Mouse (Mus musculus): Measurements from ENCODE around the gene Sfxn3. TPM values are rescaled to one million over a fixed set of nuclear protein-coding genes. Genes with fewer than 3 reads are reported as not detected.

Gene Sfxn3
- 20.2 and 24.4 TPM in 2 replicates for polyA plus RNA-seq (2015; fragmentation: Nextera tagmentation; extraction: Ambion mirVana)

GRCm38 (mm10) chr19:45047417-45047934 is at the start of gene Sfxn3:
TSS of gene Sfxn3 (plus strand) at chr19:45047503.
- Histone ChIP-seq H3K9me3 (replicated peaks) (no peaks in the 10 kb centered on the region), H3K27me3 (peaks cover 22% of the 10 kb centered on the region), H3K4me2 (peak within 1 kb of the TSS; percentile 92), H3K4me3 (replicated peaks) (peak within 1 kb of the TSS; percentile 57), H3K9ac (peak within 1 kb of the TSS; percentile 58), H3K36me3 (peaks cover 17% of the 10 kb centered on the region), H3K27ac (peak within 1 kb of the TSS; percentile 92), H3K4me1 (peaks cover 50% of the 10 kb centered on the region)
- peak; percentile 81 for ATAC-seq (replicated peaks; ENCODE audit: low FRiP score)
- WGBS, result under 1% methylated on average over 26 of the region's 26 CpGs

DNA sequence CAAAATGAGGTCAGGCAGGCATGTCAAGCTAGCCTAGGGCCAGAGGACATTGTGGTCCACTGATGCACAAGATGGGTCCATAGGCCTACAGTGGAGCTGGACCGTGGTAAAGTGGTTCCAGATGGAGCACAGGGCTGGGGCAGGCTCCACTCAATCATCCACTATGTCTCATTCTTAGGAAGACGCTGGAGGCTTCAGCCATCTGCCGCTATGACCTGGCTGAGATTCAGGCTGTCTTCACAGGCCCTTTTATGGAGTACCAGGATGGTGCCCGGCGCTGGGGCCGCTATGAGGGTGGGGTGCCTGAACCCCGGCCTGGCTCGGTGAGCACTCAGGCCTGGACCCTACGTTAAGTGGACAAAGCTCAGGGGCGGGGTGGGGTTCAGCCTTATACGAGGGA is 49.5 kb upstream of the Sfxn3 start:
- H3K4me2 ChIP-seq, result no peak overlapping the region
- H3K4me1 ChIP-seq, result peaks cover 3% of the 10 kb centered on the region; the same call in 1 of the 2 replicates
- H3K27me3 ChIP-seq, result no peaks in the 10 kb centered on the region
- H3K9ac ChIP-seq, result no peak overlapping the region
- no peaks in the 10 kb centered on the region for H3K9me3 ChIP-seq (replicated peaks)
- H3K36me3 ChIP-seq, result peaks cover 45% of the 10 kb centered on the region
- WGBS, result 84% methylated on average over 11 of the region's 11 CpGs
- ATAC-seq (replicated peaks; ENCODE audit: low FRiP score), result no peak
- H3K4me3 ChIP-seq (replicated peaks), result no peak overlapping the region
- H3K27ac ChIP-seq, result no peak overlapping the region

GRCm38 (mm10) chr19:44999647-45000046 is 47.7 kb upstream of the Sfxn3 start:
- 86% methylated on average over 8 of the region's 8 CpGs for WGBS
- Histone ChIP-seq H3K4me3 (replicated peaks) (no peak overlapping the region), H3K36me3 (peaks cover 63% of the 10 kb centered on the region), H3K9ac (no peak overlapping the region), H3K4me2 (no peak overlapping the region), H3K4me1 (peaks cover 13% of the 10 kb centered on the region; the same call in 1 of the 2 replicates), H3K27me3 (no peaks in the 10 kb centered on the region), H3K27ac (no peak overlapping the region), H3K9me3 (replicated peaks) (no peaks in the 10 kb centered on the region)
- ATAC-seq (replicated peaks; ENCODE audit: low FRiP score), result no peak

DNA sequence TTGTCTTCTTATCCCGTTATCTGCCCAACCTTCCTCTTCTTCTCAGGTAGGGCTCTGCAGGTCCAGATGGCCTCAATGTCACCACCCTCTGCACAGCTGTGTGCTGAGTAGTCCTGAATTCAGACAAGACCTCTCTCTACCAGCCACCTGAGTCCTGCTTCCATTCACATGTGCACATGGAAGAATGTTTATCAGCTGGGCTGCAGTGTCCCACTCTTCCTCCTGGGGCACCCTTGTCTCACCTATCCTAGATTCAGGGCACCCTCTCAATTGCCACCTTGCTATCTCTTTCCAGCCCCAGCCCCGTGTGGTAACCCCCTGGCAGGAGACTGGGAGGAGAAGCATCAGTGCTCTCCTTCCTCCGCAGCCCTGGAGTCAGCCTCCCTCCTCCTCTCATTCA is 45.0 kb upstream of the Sfxn3 start:
- H3K27ac ChIP-seq, result no peak overlapping the region
- H3K4me1 ChIP-seq, result peaks cover 28% of the 10 kb centered on the region
- H3K4me3 ChIP-seq (replicated peaks), result no peak overlapping the region
- peaks cover 66% of the 10 kb centered on the region for H3K36me3 ChIP-seq
- no peak overlapping the region for H3K4me2 ChIP-seq
- H3K9ac ChIP-seq, result no peak overlapping the region
- no peaks in the 10 kb centered on the region for H3K9me3 ChIP-seq (replicated peaks)
- ATAC-seq (replicated peaks; ENCODE audit: low FRiP score), result no peak
- H3K27me3 ChIP-seq, result no peaks in the 10 kb centered on the region
- WGBS, result 60% methylated on average over 3 of the region's 3 CpGs

- ATAC-seq (replicated peaks; ENCODE audit: low FRiP score), result no peak
Observed at GRCm38 (mm10) chr19:45003740-45004516, 43.4 kb upstream of the Sfxn3 start.

GRCm38 (mm10) chr19:45005444-45005843 is 41.9 kb upstream of the Sfxn3 start, which contains the start of gene Twnk:
TSS of gene Twnk (plus strand) at chr19:45005663.
- peak within 1 kb of the TSS; percentile 89 for H3K4me2 ChIP-seq
- peak within 1 kb of the TSS; percentile 89 for H3K4me3 ChIP-seq (replicated peaks)
- peaks cover 69% of the 10 kb centered on the region for H3K36me3 ChIP-seq
- H3K27me3 ChIP-seq, result no peaks in the 10 kb centered on the region
- H3K27ac ChIP-seq, result peak within 1 kb of the TSS; percentile 83
- WGBS, result 10% methylated on average over 16 of the region's 16 CpGs
- peak within 1 kb of the TSS; percentile 71 for H3K9ac ChIP-seq
- peak; percentile 18; the same call in 1 of the 2 replicates for ATAC-seq (replicated peaks; ENCODE audit: low FRiP score)
- no peaks in the 10 kb centered on the region for H3K9me3 ChIP-seq (replicated peaks)
- H3K4me1 ChIP-seq, result peaks cover 45% of the 10 kb centered on the region

More at GRCm38 (mm10) chr19:45003740-45004516, 43.4 kb upstream of the Sfxn3 start:
- Histone ChIP-seq H3K4me2 (no peak overlapping the region), H3K9me3 (replicated peaks) (no peaks in the 10 kb centered on the region), H3K4me3 (replicated peaks) (no peak overlapping the region), H3K9ac (no peak overlapping the region), H3K27me3 (no peaks in the 10 kb centered on the region), H3K36me3 (peaks cover 66% of the 10 kb centered on the region), H3K27ac (no peak overlapping the region), H3K4me1 (peaks cover 42% of the 10 kb centered on the region)
- WGBS, result 80% methylated on average over 7 of the region's 7 CpGs

- peak; percentile 92 for ATAC-seq (replicated peaks; ENCODE audit: low FRiP score)
- peak within 1 kb of the TSS; percentile 83 for H3K27ac ChIP-seq
- H3K36me3 ChIP-seq, result peaks cover 69% of the 10 kb centered on the region
- no peaks in the 10 kb centered on the region for H3K9me3 ChIP-seq (replicated peaks)
- H3K4me3 ChIP-seq (replicated peaks), result peak within 1 kb of the TSS; percentile 89
- H3K27me3 ChIP-seq, result no peaks in the 10 kb centered on the region
- peak within 1 kb of the TSS; percentile 89 for H3K4me2 ChIP-seq
- peak within 1 kb of the TSS; percentile 71 for H3K9ac ChIP-seq
- H3K4me1 ChIP-seq, result peaks cover 45% of the 10 kb centered on the region
- WGBS, result under 1% methylated on average over 82 of the region's 82 CpGs
Observed at GRCm38 (mm10) chr19:45005957-45006712, 41.2 kb upstream of the Sfxn3 start, which contains the start of gene Mrpl43. TSS of gene Mrpl43 (minus strand) at chr19:45006442.

GRCm38 (mm10) chr19:45007021-45007420 is 40.3 kb upstream of the Sfxn3 start:
- H3K27me3 ChIP-seq, result no peaks in the 10 kb centered on the region
- peak overlapping the region; percentile 89 for H3K4me2 ChIP-seq
- WGBS, result 38% methylated on average over 17 of the region's 17 CpGs
- no peaks in the 10 kb centered on the region for H3K9me3 ChIP-seq (replicated peaks)
- no peak for ATAC-seq (replicated peaks; ENCODE audit: low FRiP score)
- H3K36me3 ChIP-seq, result peaks cover 70% of the 10 kb centered on the region
- H3K4me3 ChIP-seq (replicated peaks), result peak overlapping the region; percentile 89
- H3K4me1 ChIP-seq, result peaks cover 45% of the 10 kb centered on the region
- peak overlapping the region; percentile 83 for H3K27ac ChIP-seq
- H3K9ac ChIP-seq, result peak overlapping the region; percentile 71

DNA sequence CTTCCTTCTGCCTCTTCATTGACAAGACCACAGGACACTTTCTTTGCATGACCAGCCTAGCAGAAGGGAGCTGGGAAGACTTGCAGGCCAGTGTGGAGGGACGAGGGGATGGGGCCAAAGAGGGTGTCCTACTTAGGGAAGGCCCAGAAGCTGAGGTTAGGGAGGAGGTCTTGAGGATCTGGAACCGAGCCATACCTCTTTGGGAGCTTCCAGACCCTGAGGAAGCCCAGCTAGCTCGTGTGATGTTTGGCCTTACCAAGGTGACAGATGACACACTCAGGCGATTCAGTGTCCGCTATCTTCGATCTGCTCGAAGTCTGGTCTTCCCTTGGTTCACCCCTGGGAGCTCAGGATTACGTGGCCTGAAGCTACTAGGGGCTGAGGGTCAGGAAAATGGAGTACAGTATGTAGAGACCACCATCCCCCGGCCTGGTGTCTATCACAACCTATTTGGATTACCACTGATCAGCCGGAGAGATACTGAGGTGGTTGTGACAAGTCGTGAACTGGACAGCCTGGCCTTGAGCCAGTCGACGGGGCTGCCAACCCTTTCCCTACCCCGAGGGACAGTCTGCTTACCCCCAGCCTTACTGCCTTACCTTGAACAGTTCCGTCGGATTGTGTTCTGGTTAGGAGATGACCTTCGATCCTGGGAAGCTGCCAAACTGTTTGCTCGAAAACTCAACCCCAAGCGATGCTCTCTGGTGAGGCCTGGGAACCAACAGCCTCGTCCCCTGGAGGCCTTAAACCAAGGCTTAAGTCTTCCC is 39.7 kb upstream of the Sfxn3 start:
- H3K27ac ChIP-seq, result no peak overlapping the region
- H3K36me3 ChIP-seq, result peaks cover 70% of the 10 kb centered on the region
- peak overlapping the region; percentile 71 for H3K9ac ChIP-seq
- no peaks in the 10 kb centered on the region for H3K9me3 ChIP-seq (replicated peaks)
- H3K4me3 ChIP-seq (replicated peaks), result peak overlapping the region; percentile 89
- H3K4me2 ChIP-seq, result peak overlapping the region; percentile 89
- WGBS, result 87% methylated on average over 20 of the region's 20 CpGs
- peaks cover 45% of the 10 kb centered on the region for H3K4me1 ChIP-seq
- no peak for ATAC-seq (replicated peaks; ENCODE audit: low FRiP score)
- no peaks in the 10 kb centered on the region for H3K27me3 ChIP-seq

GRCm38 (mm10) chr19:45010646-45011045 is 36.7 kb upstream of the Sfxn3 start:
- no peak overlapping the region for H3K9ac ChIP-seq
- ATAC-seq (replicated peaks; ENCODE audit: low FRiP score), result no peak
- H3K27ac ChIP-seq, result no peak overlapping the region
- 85% methylated on average over 4 of the region's 4 CpGs for WGBS
- H3K4me3 ChIP-seq (replicated peaks), result no peak overlapping the region
- no peak overlapping the region for H3K4me2 ChIP-seq
- H3K4me1 ChIP-seq, result peaks cover 55% of the 10 kb centered on the region
- peaks cover 45% of the 10 kb centered on the region for H3K36me3 ChIP-seq
- H3K27me3 ChIP-seq, result no peaks in the 10 kb centered on the region
- H3K9me3 ChIP-seq (replicated peaks), result no peaks in the 10 kb centered on the region

- Histone ChIP-seq H3K4me2 (no peak overlapping the region), H3K27me3 (no peaks in the 10 kb centered on the region), H3K4me3 (replicated peaks) (no peak overlapping the region), H3K9ac (no peak overlapping the region), H3K4me1 (peaks cover 62% of the 10 kb centered on the region), H3K36me3 (peaks cover 45% of the 10 kb centered on the region), H3K27ac (peak overlapping the region; percentile 100; the same call in 1 of the 2 replicates), H3K9me3 (replicated peaks) (no peaks in the 10 kb centered on the region)
- WGBS, result 89% methylated on average over 8 of the region's 8 CpGs
- ATAC-seq (replicated peaks; ENCODE audit: low FRiP score), result no peak
Observed at GRCm38 (mm10) chr19:45012219-45012618, 35.1 kb upstream of the Sfxn3 start.

Data from kidney, embryonic 15.5 days (tissue).